Mouse (Mus musculus): ENCODE measurements around the gene Nav2.

DNA sequence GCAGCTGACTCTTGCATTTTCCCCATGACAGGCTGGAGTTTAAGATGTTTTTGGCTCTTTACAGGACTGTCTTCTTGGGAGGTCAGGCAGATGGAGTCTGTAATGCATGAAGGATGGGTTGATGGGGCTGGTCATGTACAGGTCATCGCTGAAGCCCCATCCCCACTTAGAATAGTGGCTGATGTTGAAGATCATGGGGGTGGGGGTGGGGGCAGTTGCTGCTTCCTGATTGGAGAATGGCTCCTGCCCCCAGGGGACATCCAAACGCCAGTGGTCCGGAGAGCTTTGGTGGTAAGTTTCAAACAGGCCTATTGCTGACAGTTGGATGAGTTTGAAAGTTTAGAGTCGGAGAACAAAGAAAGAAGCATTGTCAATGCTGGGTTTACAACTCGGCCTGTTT lies 333.7 kb downstream of the Nav2 start:
- no peak for TF ChIP-seq CTCF (IDR thresholded peaks at IDR 0.05; ENCODE audit: low read depth)
- no peak for TF ChIP-seq EP300 (optimal IDR thresholded peaks at IDR 0.05)
